Mouse (Mus musculus): ENCODE results near the gene Ift80. TPM values are rescaled to one million over a fixed set of nuclear protein-coding genes. Genes with fewer than 3 reads are reported as not detected.

Ift80 gene
- total RNA-seq (2014; rRNA removed) = 9.0 and 10.4 TPM in 2 replicates
- polyA plus RNA-seq (2015; fragmentation: Nextera tagmentation; extraction: Ambion mirVana) = 3.7 and 3.8 TPM in 2 replicates

GRCm38 (mm10) chr3:69004437-69005337 is at the start of gene Ift80, which contains the start of gene Smc4:
TSS of gene Ift80 (minus strand) at chr3:69004570.
TSS of gene Smc4 (plus strand) at chr3:69004738.
- H3K9ac ChIP-seq (replicated peaks; ENCODE audit: low read length, poor library complexity, severe bottlenecking) = peak within 1 kb of the TSS; percentile 57
- under 1% methylated on average over 72 of the region's 76 CpGs for WGBS
- peak within 1 kb of the TSS; percentile 100 for H3K4me2 ChIP-seq (ENCODE audit: low read depth, low read length, poor library complexity, severe bottlenecking)
- DNase-seq (ENCODE audit: low spot score) (peak; percentile 99), ATAC-seq (ENCODE audit: low FRiP score) (peak; percentile 97)
- no peaks in the 10 kb centered on the region for H3K36me3 ChIP-seq (ENCODE audit: insufficient read depth, low read length)
- H3K9me3 ChIP-seq (ENCODE audit: low read length) = no peaks in the 10 kb centered on the region
- H3K4me1 ChIP-seq (ENCODE audit: insufficient read depth, low read length) = 0 out of 2 replicates have a peak, but pooled peaks cover 3% of the 10 kb centered on the region
- no peaks in the 10 kb centered on the region for H3K27me3 ChIP-seq (ENCODE audit: insufficient read depth, low read length)
- H3K4me3 ChIP-seq (ENCODE audit: low read depth, low read length) = peak within 1 kb of the TSS; percentile 97
- peak within 1 kb of the TSS; percentile 63 for H3K27ac ChIP-seq (ENCODE audit: low read depth, low read length)
- no peak for TF ChIP-seq CTCF (IDR thresholded peaks at IDR 0.05)

GRCm38 (mm10) chr3:69051894-69052293 is 47.5 kb upstream of the Ift80 start:
- H3K36me3 ChIP-seq (ENCODE audit: insufficient read depth, low read length) = no peaks in the 10 kb centered on the region
- no peak overlapping the region for H3K4me3 ChIP-seq (ENCODE audit: low read depth, low read length)
- DNase-seq (ENCODE audit: low spot score) = no peak
- H3K9ac ChIP-seq (replicated peaks; ENCODE audit: low read length, poor library complexity, severe bottlenecking) = no peak overlapping the region
- no peak for TF ChIP-seq CTCF (IDR thresholded peaks at IDR 0.05)
- H3K9me3 ChIP-seq (ENCODE audit: low read length) = no peaks in the 10 kb centered on the region
- no peaks in the 10 kb centered on the region for H3K4me1 ChIP-seq (ENCODE audit: insufficient read depth, low read length)
- no peak for ATAC-seq (ENCODE audit: low FRiP score)
- H3K27me3 ChIP-seq (ENCODE audit: insufficient read depth, low read length) = no peaks in the 10 kb centered on the region
- WGBS = 91% methylated on average over 11 of the region's 11 CpGs
- no peak overlapping the region for H3K27ac ChIP-seq (ENCODE audit: low read depth, low read length)
- H3K4me2 ChIP-seq (ENCODE audit: low read depth, low read length, poor library complexity, severe bottlenecking) = no peak overlapping the region

GRCm38 (mm10) chr3:69049011-69049410 is 44.6 kb upstream of the Ift80 start:
- ATAC-seq (ENCODE audit: low FRiP score) = no peak
- 76% methylated on average over 6 of the region's 6 CpGs for WGBS
- no peak overlapping the region for H3K4me3 ChIP-seq (ENCODE audit: low read depth, low read length)
- H3K9ac ChIP-seq (replicated peaks; ENCODE audit: low read length, poor library complexity, severe bottlenecking) = no peak overlapping the region
- no peak for TF ChIP-seq CTCF (IDR thresholded peaks at IDR 0.05)
- no peaks in the 10 kb centered on the region for H3K36me3 ChIP-seq (ENCODE audit: insufficient read depth, low read length)
- 0 out of 2 replicates have a peak, but pooled peaks cover 4% of the 10 kb centered on the region for H3K4me1 ChIP-seq (ENCODE audit: insufficient read depth, low read length)
- no peak overlapping the region for H3K27ac ChIP-seq (ENCODE audit: low read depth, low read length)
- no peaks in the 10 kb centered on the region for H3K9me3 ChIP-seq (ENCODE audit: low read length)
- no peaks in the 10 kb centered on the region for H3K27me3 ChIP-seq (ENCODE audit: insufficient read depth, low read length)
- no peak for DNase-seq (ENCODE audit: low spot score)
- H3K4me2 ChIP-seq (ENCODE audit: low read depth, low read length, poor library complexity, severe bottlenecking) = no peak overlapping the region

- Histone ChIP-seq H3K27me3 (ENCODE audit: insufficient read depth, low read length) (no peaks in the 10 kb centered on the region), H3K9ac (replicated peaks; ENCODE audit: low read length, poor library complexity, severe bottlenecking) (no peak overlapping the region), H3K4me1 (ENCODE audit: insufficient read depth, low read length) (0 out of 2 replicates have a peak, but pooled peaks cover 4% of the 10 kb centered on the region), H3K4me2 (ENCODE audit: low read depth, low read length, poor library complexity, severe bottlenecking) (no peak overlapping the region), H3K9me3 (ENCODE audit: low read length) (no peaks in the 10 kb centered on the region), H3K27ac (ENCODE audit: low read depth, low read length) (no peak overlapping the region), H3K36me3 (ENCODE audit: insufficient read depth, low read length) (no peaks in the 10 kb centered on the region), H3K4me3 (ENCODE audit: low read depth, low read length) (no peak overlapping the region)
- no peak for TF ChIP-seq CTCF (IDR thresholded peaks at IDR 0.05)
- WGBS = 79% methylated on average over 4 of the region's 4 CpGs
- ATAC-seq (ENCODE audit: low FRiP score) (no peak), DNase-seq (ENCODE audit: low spot score) (no peak)
Observed at GRCm38 (mm10) chr3:69047684-69048083, 43.3 kb upstream of the Ift80 start.

GRCm38 (mm10) chr3:69046509-69046908 is 42.1 kb upstream of the Ift80 start:
- DNase-seq (ENCODE audit: low spot score) (no peak), ATAC-seq (ENCODE audit: low FRiP score) (no peak)
- Histone ChIP-seq H3K27ac (ENCODE audit: low read depth, low read length) (no peak overlapping the region), H3K9ac (replicated peaks; ENCODE audit: low read length, poor library complexity, severe bottlenecking) (no peak overlapping the region), H3K4me1 (ENCODE audit: insufficient read depth, low read length) (0 out of 2 replicates have a peak, but pooled peaks cover 4% of the 10 kb centered on the region), H3K4me2 (ENCODE audit: low read depth, low read length, poor library complexity, severe bottlenecking) (no peak overlapping the region), H3K36me3 (ENCODE audit: insufficient read depth, low read length) (no peaks in the 10 kb centered on the region), H3K27me3 (ENCODE audit: insufficient read depth, low read length) (no peaks in the 10 kb centered on the region), H3K4me3 (ENCODE audit: low read depth, low read length) (no peak overlapping the region), H3K9me3 (ENCODE audit: low read length) (no peaks in the 10 kb centered on the region)
- no peak for TF ChIP-seq CTCF (IDR thresholded peaks at IDR 0.05)
- 82% methylated on average over 4 of the region's 4 CpGs for WGBS

GRCm38 (mm10) chr3:69045750-69046149 is 41.4 kb upstream of the Ift80 start:
- no peak for DNase-seq (ENCODE audit: low spot score)
- no peaks in the 10 kb centered on the region for H3K36me3 ChIP-seq (ENCODE audit: insufficient read depth, low read length)
- no peaks in the 10 kb centered on the region for H3K9me3 ChIP-seq (ENCODE audit: low read length)
- no peak for TF ChIP-seq CTCF (IDR thresholded peaks at IDR 0.05)
- 0 out of 2 replicates have a peak, but pooled peaks cover 4% of the 10 kb centered on the region for H3K4me1 ChIP-seq (ENCODE audit: insufficient read depth, low read length)
- H3K27ac ChIP-seq (ENCODE audit: low read depth, low read length) = no peak overlapping the region
- H3K9ac ChIP-seq (replicated peaks; ENCODE audit: low read length, poor library complexity, severe bottlenecking) = peak overlapping the region; percentile 72; the same call in 1 of the 2 replicates
- H3K4me2 ChIP-seq (ENCODE audit: low read depth, low read length, poor library complexity, severe bottlenecking) = peak overlapping the region; percentile 85
- no peaks in the 10 kb centered on the region for H3K27me3 ChIP-seq (ENCODE audit: insufficient read depth, low read length)
- no peak for ATAC-seq (ENCODE audit: low FRiP score)
- WGBS = 18% methylated on average over 13 of the region's 13 CpGs
- H3K4me3 ChIP-seq (ENCODE audit: low read depth, low read length) = peak overlapping the region; percentile 83
